Mouse (Mus musculus): Measurements from ENCODE around the gene Akr1c13. TPM values are rescaled to one million over a fixed set of nuclear protein-coding genes. Genes with fewer than 3 reads are reported as not detected.
A peak's percentile ranks its signal among the peaks of the same experiment; 100 is the strongest.
"Not testable (repeated sequence)": the region's sequence is repeated elsewhere in the genome, so short reads cannot be mapped to it uniquely, and the experiment has no call there.

The Akr1c13 gene
- polyA plus RNA-seq, 1 experiment from 2014 or later: 31.9 TPM

GRCm38 (mm10) chr13:4192511-4192910 lies 1.6 kb downstream of the Akr1c13 start:
- Histone ChIP-seq H3K4me3 (replicated peaks) (no peak overlapping the region), H3K36me3 (no peaks in the 10 kb centered on the region), H3K27me3 (no peaks in the 10 kb centered on the region), H3K4me1 (replicated peaks) (no peaks in the 10 kb centered on the region), H3K9ac (no peak overlapping the region), H3K4me2 (0 out of 2 replicates have a peak overlapping the region, but pooled peaks have one; percentile 21), H3K27ac (no peak overlapping the region), H3K9me3 (replicated peaks) (no peaks in the 10 kb centered on the region)
- WGBS (ENCODE audit: insufficient replicate concordance): 36% methylated on average over 3 of the region's 3 CpGs
- no peak for ATAC-seq (ENCODE audit: low read depth)
- no peak for DNase-seq

GRCm38 (mm10) chr13:4206147-4206903 lies 15.4 kb downstream of the Akr1c13 start:
- Histone ChIP-seq H3K36me3 (no peaks in the 10 kb centered on the region), H3K4me3 (replicated peaks) (no peak overlapping the region), H3K9ac (no peak overlapping the region), H3K27ac (no peak overlapping the region), H3K27me3 (no peaks in the 10 kb centered on the region), H3K4me1 (replicated peaks) (no peaks in the 10 kb centered on the region), H3K9me3 (replicated peaks) (no peaks in the 10 kb centered on the region), H3K4me2 (no peak overlapping the region)
- ATAC-seq (ENCODE audit: low read depth) (no peak), DNase-seq (no peak)
- WGBS (ENCODE audit: insufficient replicate concordance): 14% methylated on average over 1 of the region's 1 CpGs

GRCm38 (mm10) chr13:4211560-4212299 lies 20.8 kb downstream of the Akr1c13 start:
- no peak overlapping the region for H3K4me2 ChIP-seq
- no peak overlapping the region for H3K9ac ChIP-seq
- no peaks in the 10 kb centered on the region for H3K4me1 ChIP-seq (replicated peaks)
- no peaks in the 10 kb centered on the region for H3K36me3 ChIP-seq
- H3K27me3 ChIP-seq: no peaks in the 10 kb centered on the region
- no peak for DNase-seq
- ATAC-seq (ENCODE audit: low read depth): no peak
- H3K4me3 ChIP-seq (replicated peaks): no peak overlapping the region
- WGBS (ENCODE audit: insufficient replicate concordance): 63% methylated on average over 19 of the region's 20 CpGs
- H3K9me3 ChIP-seq (replicated peaks): no peaks in the 10 kb centered on the region
- H3K27ac ChIP-seq: no peak overlapping the region

GRCm38 (mm10) chr13:4212309-4212708 lies 21.4 kb downstream of the Akr1c13 start:
- no peaks in the 10 kb centered on the region for H3K27me3 ChIP-seq
- no peaks in the 10 kb centered on the region for H3K36me3 ChIP-seq
- H3K9me3 ChIP-seq (replicated peaks): no peaks in the 10 kb centered on the region
- H3K27ac ChIP-seq: no peak overlapping the region
- no peak overlapping the region for H3K4me2 ChIP-seq
- no peaks in the 10 kb centered on the region for H3K4me1 ChIP-seq (replicated peaks)
- no peak overlapping the region for H3K9ac ChIP-seq
- no peak overlapping the region for H3K4me3 ChIP-seq (replicated peaks)
- DNase-seq: no peak
- ATAC-seq (ENCODE audit: low read depth): no peak
- 55% methylated on average over 3 of the region's 3 CpGs for WGBS (ENCODE audit: insufficient replicate concordance)

GRCm38 (mm10) chr13:4215496-4215895 lies 24.5 kb downstream of the Akr1c13 start:
- ATAC-seq (ENCODE audit: low read depth); H3K27ac ChIP-seq; DNase-seq; H3K9ac ChIP-seq; H3K4me1 ChIP-seq (replicated peaks); H3K4me3 ChIP-seq (replicated peaks); H3K4me2 ChIP-seq; H3K27me3 ChIP-seq; H3K9me3 ChIP-seq (replicated peaks); H3K36me3 ChIP-seq: not testable (repeated sequence)
- 59% methylated on average over 1 of the region's 1 CpGs for WGBS (ENCODE audit: insufficient replicate concordance)

- Histone ChIP-seq H3K36me3 (no peaks in the 10 kb centered on the region), H3K4me3 (replicated peaks) (no peak within 1 kb of the TSS), H3K9ac (no peak within 1 kb of the TSS), H3K4me1 (replicated peaks) (no peaks in the 10 kb centered on the region), H3K4me2 (no peak within 1 kb of the TSS), H3K27me3 (no peaks in the 10 kb centered on the region), H3K27ac (no peak within 1 kb of the TSS), H3K9me3 (replicated peaks) (no peaks in the 10 kb centered on the region)
- no peak for ATAC-seq (ENCODE audit: low read depth)
- DNase-seq: no peak
- 49% methylated on average over 1 of the region's 1 CpGs for WGBS (ENCODE audit: insufficient replicate concordance)
Measured at GRCm38 (mm10) chr13:4228441-4228840, 37.5 kb downstream of the Akr1c13 start, which contains the start of gene Akr1c19. Gene Akr1c19, plus strand, starts transcription at chr13:4228700.

- H3K4me3 ChIP-seq (replicated peaks): no peak overlapping the region
- H3K27me3 ChIP-seq: no peaks in the 10 kb centered on the region
- DNase-seq: no peak
- no peak for ATAC-seq (ENCODE audit: low read depth)
- no peaks in the 10 kb centered on the region for H3K36me3 ChIP-seq
- no peak overlapping the region for H3K4me2 ChIP-seq
- no peaks in the 10 kb centered on the region for H3K9me3 ChIP-seq (replicated peaks)
- no peaks in the 10 kb centered on the region for H3K4me1 ChIP-seq (replicated peaks)
- no peak overlapping the region for H3K9ac ChIP-seq
- no peak overlapping the region for H3K27ac ChIP-seq
- WGBS (ENCODE audit: insufficient replicate concordance): 81% methylated on average over 8 of the region's 8 CpGs
Measured at GRCm38 (mm10) chr13:4230841-4231623, 40.1 kb downstream of the Akr1c13 start.

- Histone ChIP-seq H3K9ac (no peak overlapping the region), H3K27me3 (no peaks in the 10 kb centered on the region), H3K27ac (no peak overlapping the region; the same call in 1 of the 2 replicates), H3K4me1 (replicated peaks) (no peaks in the 10 kb centered on the region), H3K4me2 (no peak overlapping the region), H3K4me3 (replicated peaks) (no peak overlapping the region), H3K9me3 (replicated peaks) (no peaks in the 10 kb centered on the region), H3K36me3 (peaks cover 3% of the 10 kb centered on the region; the same call in 1 of the 2 replicates)
- 48% methylated on average over 1 of the region's 1 CpGs for WGBS (ENCODE audit: insufficient replicate concordance)
- ATAC-seq (ENCODE audit: low read depth) (no peak), DNase-seq (no peak)
Measured at GRCm38 (mm10) chr13:4233135-4233534, 42.2 kb downstream of the Akr1c13 start.

GRCm38 (mm10) chr13:4233536-4234172 lies 42.7 kb downstream of the Akr1c13 start:
- peak; percentile 91 for ATAC-seq (ENCODE audit: low read depth)
- peak overlapping the region; percentile 33; the same call in 1 of the 2 replicates for H3K4me2 ChIP-seq

GRCm38 (mm10) chr13:4244861-4245559 lies 54.1 kb downstream of the Akr1c13 start:
- 0 out of 2 replicates have a peak overlapping the region, but pooled peaks have one; percentile 23 for H3K4me2 ChIP-seq
- no peaks in the 10 kb centered on the region for H3K36me3 ChIP-seq
- H3K9ac ChIP-seq: no peak overlapping the region
- WGBS (ENCODE audit: insufficient replicate concordance): 6% methylated on average over 13 of the region's 13 CpGs
- ATAC-seq (ENCODE audit: low read depth): peak; percentile 63
- H3K4me3 ChIP-seq (replicated peaks): no peak overlapping the region
- no peaks in the 10 kb centered on the region for H3K27me3 ChIP-seq
- H3K27ac ChIP-seq: no peak overlapping the region
- no peak for DNase-seq
- H3K4me1 ChIP-seq (replicated peaks): peaks cover 5% of the 10 kb centered on the region; the same call in 1 of the 2 replicates
- H3K9me3 ChIP-seq (replicated peaks): no peaks in the 10 kb centered on the region

More at GRCm38 (mm10) chr13:4233536-4234172, 42.7 kb downstream of the Akr1c13 start:
- H3K9ac ChIP-seq: no peak overlapping the region
- no peak overlapping the region for H3K27ac ChIP-seq
- H3K27me3 ChIP-seq: no peaks in the 10 kb centered on the region
- no peaks in the 10 kb centered on the region for H3K4me1 ChIP-seq (replicated peaks)
- H3K36me3 ChIP-seq: peaks cover 8% of the 10 kb centered on the region; the same call in 1 of the 2 replicates
- 45% methylated on average over 3 of the region's 3 CpGs for WGBS (ENCODE audit: insufficient replicate concordance)
- no peak for DNase-seq
- no peaks in the 10 kb centered on the region for H3K9me3 ChIP-seq (replicated peaks)
- peak overlapping the region; percentile 38 for H3K4me3 ChIP-seq (replicated peaks)
